Mouse (Mus musculus) 416B (cell line): ENCODE results near the gene Bud31.
"Not testable (repeated sequence)": the region's sequence is repeated elsewhere in the genome, so short reads cannot be mapped to it uniquely, and the experiment has no call there.

Experiments used
- DNase-seq: peaks from one replicate; pipeline ENCODE4 v3.0.0; 2011; ENCODE audit warnings: low read depth

The Bud31 gene

GRCm38 (mm10) chr5:145139571-145140519 lies at the start of gene Bud31, which contains the start of gene Pdap1:
Gene Bud31 (plus strand): TSS chr5:145140362.
Gene Pdap1 (minus strand): TSS chr5:145140238.
- DNase-seq = peak; percentile 95

DNA sequence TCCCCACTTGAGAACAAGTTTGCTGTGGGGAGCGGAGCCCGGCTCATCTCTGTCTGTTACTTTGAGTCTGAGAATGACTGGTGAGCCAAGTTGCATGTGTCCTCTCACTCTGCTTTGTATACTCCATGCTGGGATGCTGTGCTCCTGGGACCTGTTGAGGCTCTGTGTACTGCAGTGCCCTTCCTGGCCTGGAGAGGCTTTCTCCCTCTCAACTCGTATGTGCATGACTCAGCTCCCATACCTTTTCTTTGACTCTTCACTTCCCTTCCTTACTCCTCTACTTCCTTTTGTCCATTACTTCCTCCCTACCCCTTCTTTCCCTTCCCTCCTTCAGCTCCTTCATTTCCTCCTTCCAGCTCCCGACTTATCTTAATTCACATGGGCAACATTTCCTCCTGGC lies 44.0 kb upstream of the Bud31 start:
- no peak for DNase-seq

DNA sequence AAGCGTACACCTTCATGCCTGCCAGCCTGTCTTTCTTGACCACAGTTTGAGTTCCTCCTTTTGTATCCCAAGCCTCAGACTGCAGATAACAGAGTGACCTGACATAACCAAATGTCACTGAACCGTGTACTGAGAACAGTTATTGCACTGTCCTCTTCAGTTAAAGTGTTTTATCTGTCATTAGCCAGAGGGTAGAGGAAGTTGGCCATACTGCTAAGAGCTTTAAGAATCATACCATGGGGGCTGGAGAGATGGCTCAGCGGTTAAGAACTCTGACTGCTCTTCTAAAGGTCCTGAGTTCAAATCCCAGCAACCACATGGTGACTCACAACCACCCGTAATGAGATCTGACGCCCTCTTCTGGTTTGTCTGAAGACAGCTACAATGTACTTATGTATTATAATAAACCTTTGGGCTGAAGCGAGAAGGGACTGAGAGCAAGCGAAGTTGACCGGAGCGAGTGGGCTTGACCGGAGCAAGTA lies 41.8 kb upstream of the Bud31 start:
- DNase-seq = peak; percentile 96

DNA sequence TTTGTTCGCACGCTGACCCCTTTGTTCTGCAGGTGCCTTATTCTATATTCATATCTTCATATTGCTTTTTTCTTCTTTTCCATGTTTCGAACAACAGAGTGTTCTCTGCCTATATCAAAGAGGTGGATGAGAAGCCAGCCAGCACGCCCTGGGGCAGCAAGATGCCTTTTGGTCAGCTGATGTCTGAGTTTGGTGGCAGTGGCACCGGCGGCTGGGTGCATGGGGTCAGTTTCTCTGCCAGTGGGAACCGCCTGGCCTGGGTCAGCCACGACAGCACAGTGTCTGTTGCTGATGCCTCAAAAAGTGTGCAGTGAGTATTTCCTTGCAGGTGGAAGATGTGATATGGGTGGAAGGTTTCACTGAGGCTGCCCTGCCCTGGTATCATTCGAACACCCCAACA lies 39.2 kb upstream of the Bud31 start:
- DNase-seq = no peak

DNA sequence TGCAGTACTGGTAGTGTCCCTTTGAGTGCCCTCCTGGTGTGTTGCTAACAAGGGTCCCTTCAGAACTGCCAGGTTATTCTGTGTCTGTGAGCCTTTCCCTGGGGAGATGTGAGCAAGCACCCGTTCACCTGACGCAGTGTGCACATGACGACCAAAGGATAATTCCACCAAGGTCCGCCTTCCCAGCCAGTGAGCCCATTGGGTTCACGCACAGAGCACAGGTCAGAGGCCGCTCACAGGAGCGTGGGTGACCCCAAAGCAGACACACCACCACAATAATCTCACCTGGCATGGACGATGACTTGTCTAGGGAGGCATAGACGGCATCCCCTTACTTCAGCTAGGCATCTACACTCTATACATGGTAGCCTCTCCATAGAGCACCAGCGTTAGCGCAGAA lies 38.7 kb upstream of the Bud31 start:
- not testable (repeated sequence) for DNase-seq

DNA sequence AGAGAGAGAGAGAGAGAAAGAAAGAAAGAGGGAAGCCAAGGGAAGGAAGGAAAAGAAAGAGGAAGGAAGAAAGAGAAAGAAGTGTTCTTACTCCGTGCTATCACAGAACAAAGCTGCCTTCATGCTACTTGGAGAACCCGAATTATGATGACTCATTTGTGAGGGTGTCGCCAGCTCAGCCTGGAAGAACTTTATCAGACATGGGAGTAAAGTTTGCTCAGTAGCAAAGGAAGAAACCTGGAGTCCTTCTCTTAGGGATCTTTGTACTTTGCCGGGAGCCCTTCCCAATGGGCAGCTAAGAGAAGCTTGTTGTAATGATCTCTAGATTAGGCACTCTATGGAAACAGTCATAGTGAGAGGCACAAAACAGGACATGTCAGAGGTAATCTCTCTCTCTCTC lies 37.5 kb upstream of the Bud31 start:
- DNase-seq = peak; percentile 62

GRCm38 (mm10) chr5:145104328-145104727 lies 35.8 kb upstream of the Bud31 start:
- DNase-seq = no peak

DNA sequence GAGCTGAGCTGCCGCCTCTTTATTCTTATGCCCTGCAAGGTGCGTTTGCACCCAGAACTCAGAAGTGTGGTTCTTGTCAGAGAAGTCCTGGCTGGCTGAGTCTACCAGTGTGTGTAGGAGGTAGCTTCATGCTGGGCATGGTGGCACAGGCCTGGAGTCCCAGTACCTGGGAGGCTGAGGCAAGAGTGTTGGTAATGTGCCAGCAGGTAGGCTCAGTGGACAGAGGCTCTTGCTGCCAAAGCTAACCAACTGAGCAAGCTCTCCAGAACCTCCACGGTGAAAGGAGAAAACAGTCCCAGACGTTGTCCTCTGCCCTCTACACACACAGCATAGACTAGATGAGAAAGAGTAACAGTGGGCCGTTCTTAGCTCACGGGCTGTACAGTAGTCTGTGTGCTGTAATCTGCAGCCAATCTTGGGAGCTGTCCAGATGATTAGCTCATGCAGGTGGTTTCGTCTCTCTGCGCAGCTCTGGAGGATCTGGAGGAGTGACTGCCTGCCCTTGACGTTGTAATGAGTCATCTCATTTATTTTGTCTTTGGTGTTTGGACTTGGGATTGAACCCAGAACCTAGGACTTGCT lies 34.4 kb upstream of the Bud31 start:
- DNase-seq = no peak

GRCm38 (mm10) chr5:145110401-145110800 lies 29.8 kb upstream of the Bud31 start:
- no peak for DNase-seq

DNA sequence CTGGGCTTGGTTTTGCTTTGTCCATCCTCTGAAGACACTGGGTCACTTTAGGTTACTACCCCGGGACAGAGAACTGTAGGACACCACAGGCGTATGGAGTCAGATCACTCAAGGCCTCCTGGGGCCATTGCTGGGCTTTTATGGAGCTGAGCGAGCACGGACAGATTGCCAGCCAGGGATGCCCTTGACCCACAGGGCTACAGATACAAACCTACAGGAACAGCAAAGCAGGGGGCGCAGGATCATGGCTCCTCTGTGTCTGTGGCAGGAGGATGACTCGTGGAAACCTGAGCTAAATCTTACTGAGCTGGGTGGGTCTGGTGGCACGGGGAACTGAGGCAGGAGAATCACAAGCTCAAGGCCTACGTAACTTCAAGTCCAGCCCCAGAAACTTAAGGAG lies 27.6 kb upstream of the Bud31 start:
- no peak for DNase-seq

DNA sequence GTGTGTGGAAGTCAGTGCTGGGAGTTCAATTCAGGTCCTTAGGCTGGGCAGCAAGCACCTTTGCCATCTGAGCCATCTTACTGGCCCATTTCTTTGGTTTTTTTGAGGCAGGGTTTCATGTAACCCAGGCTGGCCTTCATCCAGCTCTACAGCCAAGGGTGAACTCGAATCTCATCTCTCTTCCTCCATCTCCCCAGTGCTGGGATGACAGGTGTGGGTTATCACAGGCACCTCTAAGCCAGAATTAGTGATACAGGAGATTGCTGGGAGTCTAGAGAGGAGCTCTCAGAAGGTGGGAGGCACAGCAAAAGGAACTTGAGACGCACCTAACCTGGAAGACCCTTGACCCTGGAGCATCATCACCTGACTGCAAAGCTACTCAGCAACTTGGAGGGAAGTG lies 26.7 kb upstream of the Bud31 start:
- DNase-seq = no peak

DNA sequence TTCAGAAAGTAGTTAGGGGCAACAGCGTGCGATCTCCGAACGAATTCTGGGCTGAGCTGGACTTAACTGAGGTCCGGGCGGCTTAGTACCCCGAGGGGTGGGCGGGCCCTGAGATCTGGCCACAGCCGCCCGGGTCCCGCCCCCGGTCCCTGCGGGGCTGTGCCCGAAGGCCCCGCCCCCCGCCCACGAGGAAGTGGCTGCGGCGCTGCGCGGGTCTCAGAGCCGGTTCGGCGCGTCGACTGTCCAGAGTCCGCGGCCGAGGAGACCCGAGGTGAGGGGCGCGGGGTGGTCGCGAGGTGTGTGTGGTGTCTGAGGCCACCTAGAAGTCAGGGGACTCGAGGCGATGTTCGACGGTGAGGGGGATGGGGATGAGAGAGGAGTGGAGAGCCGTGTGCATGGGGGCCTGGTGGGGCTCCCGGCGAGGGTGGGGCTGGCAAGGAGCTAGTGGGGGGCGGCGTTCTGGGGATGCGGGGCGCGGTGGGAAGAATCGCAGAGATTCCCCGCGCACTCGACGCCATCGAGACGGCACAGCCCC lies 26.0 kb upstream of the Bud31 start, which contains the start of gene Arpc1b:
TSS of gene Arpc1b (plus strand) at position 145 of the 535 bp plus-strand sequence.
- peak; percentile 87 for DNase-seq

- peak; percentile 84 for DNase-seq
Observed at GRCm38 (mm10) chr5:145114606-145115473, 25.3 kb upstream of the Bud31 start.

DNA sequence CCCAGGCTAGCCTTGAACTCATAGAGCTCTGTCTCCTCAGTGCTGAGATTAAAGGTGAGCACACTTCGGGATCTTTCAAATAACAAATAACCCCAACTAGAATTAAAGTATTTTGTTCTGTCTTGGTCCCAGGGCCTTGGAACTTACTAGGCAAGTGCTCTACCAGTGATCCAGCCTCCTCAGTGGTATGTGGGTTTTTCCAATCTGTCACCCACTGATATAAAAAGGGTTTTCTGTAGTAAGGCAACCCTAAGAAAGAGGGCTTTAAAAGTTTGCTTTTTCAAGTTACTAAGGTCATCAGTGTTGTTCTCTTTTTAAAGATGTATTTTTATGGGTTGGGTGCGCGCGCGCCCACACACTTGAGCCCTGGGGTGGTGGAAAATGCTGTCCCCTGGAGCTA lies 24.4 kb upstream of the Bud31 start:
- peak; percentile 50 for DNase-seq

DNA sequence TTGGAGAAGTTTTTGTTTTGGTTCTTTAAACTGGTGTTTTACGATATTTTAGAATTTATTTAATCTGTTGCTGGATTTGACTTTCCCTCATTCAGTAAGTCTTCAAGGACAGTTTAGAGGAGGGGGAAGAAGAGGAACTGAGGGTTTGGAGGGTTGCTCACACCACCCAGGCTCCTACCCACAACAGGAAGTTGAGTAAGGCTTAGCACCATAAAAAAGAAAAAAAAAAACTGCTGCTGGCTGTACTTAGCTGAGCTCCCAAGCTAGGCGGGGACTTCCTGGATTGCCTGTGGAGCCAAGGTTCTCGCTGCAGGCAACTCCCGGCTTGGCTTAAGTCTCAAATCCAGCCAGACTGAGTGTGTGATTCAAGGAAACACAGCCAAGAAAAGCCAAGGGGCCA lies 23.8 kb upstream of the Bud31 start:
- peak; percentile 97 for DNase-seq

GRCm38 (mm10) chr5:145116916-145117315 lies 23.2 kb upstream of the Bud31 start:
- peak; percentile 76 for DNase-seq

- DNase-seq = no peak
Observed at GRCm38 (mm10) chr5:145118005-145118404, 22.2 kb upstream of the Bud31 start.

DNA sequence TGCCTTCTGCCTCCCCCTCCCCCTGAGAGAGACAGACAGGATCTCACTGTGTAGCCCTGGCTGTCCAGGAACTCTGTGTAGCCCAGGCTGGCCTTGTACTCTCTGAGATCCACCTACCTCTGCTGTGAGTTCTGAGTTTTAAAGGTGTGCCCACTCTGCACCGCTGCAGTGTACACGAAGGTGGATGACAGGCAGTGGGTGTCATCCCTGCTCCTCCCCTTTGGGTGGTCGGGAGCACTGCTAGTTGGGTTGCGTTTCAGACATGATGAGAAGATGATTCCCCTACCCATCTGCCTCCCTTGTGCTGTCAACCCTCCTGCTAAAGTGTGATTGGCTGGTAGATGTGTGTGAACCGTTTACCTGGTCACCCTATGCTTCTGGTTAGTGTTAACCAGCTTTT lies 21.7 kb upstream of the Bud31 start:
- DNase-seq = no peak

DNA sequence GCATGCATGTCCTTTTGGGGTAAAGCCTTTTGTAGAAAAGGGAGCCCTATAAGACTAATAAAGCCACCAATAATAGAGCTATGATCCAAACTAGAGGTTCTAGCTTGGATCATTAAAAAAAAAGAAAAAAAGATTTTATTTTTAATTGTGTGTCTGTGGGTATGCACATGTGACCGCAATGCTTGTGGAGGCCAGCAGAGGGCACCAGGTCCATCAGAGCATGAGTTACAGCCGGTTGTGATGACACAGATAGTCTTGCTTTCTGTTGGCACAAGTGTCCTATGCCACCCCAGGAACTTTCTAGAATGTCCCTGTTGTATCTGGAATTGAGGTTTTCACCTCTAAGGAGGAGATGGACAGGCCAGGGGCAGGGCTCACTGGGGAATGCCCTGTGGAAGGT lies 20.8 kb upstream of the Bud31 start:
- DNase-seq = peak; percentile 53

DNA sequence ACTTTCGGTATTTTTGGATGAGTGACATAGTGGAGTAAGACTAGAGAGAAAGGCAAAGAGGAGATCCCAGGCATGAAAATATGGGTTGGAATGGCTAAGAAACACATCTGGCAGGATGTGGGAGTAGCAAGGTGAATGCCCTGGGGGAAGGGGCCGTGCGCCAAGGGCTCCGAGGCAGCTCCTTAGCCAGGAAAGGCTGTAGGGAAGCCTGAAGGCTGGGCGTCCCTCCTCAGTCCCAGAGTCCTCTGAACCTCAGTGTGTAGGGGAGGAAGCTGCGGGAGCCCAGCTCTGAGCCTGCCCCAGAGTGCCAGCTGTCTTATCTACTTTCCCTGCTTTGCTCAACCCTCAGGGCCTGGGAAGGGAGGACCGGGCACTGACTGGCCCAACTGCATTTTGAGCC lies 19.2 kb upstream of the Bud31 start:
- DNase-seq = no peak

DNA sequence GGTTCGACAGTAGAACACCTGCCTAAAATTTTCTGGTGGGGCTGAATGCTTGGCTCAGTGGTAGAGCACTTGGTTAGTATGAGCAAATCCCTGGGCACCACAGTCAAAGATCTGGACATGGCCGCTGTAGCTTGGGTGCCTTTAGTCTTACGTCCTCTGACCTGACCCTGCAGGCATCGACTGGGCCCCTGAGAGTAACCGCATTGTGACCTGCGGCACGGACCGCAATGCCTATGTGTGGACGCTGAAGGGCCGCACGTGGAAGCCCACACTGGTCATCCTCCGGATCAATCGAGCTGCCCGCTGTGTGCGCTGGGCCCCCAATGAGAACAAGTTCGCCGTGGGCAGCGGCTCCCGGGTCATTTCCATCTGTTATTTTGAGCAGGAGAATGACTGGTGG lies 16.8 kb upstream of the Bud31 start:
- DNase-seq = no peak

DNA sequence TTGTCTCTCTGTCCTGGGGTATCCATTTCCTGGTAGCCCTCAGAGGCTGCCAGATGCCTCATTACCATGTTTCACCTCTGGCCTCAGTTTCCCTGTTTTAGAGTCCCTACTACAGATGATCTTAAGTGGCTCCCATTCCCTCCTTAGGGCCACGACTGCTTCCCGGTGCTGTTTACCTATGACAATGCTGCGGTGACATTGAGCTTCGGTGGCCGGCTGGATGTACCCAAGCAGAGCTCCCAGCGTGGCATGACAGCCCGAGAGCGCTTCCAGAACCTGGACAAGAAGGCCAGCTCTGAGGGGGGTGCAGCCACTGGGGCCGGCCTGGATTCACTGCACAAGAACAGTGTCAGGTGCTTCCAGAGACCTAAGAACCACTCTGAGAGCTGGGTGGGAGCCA lies 13.6 kb upstream of the Bud31 start:
- no peak for DNase-seq
